8 mouse cellular contexts compared by ENCODE assay signal in genomic region chr11:70667271-70668150, GRCm38 (mm10). TPM values are rescaled to one million over a fixed set of nuclear protein-coding genes. Genes with fewer than 3 reads are reported as not detected.
DNase-seq lines count a peak whose midpoint lies in the region; ATAC-seq and TF ChIP-seq lines count a peak whose summit lies in the region.

No protein-coding gene starts in this region.

- no peak for ATAC-seq in heart, embryonic 13.5 days (ENCODE audit: extremely low read depth, insufficient number of reproducible peaks, low FRiP score, low TSS enrichment)
- no peak for ATAC-seq in hindbrain, embryonic 12.5 days (ENCODE audit: low FRiP score)
- ATAC-seq in midbrain, embryonic 12.5 days (ENCODE audit: low FRiP score, low read depth): no peak

- peaks cover 56% of the 10 kb centered on the region for H3K4me1 ChIP-seq in heart, embryonic 13.5 days
- H3K4me1 ChIP-seq in bone marrow, adult 2 months (ENCODE audit: control insufficient read depth, insufficient read depth, low read length): no peaks in the 10 kb centered on the region; the same call in 1 of the 2 replicates
- peaks cover 27% of the 10 kb centered on the region for H3K4me1 ChIP-seq in hindbrain, embryonic 12.5 days
- peaks cover 27% of the 10 kb centered on the region for H3K4me1 ChIP-seq in midbrain, embryonic 12.5 days

- intact Hi-C loops in heart, postnatal 25 days (cut with DNase I): loop anchor here (2.0 kb wide), 1 partner anchor 13 kb away; the partner anchor contains the start of gene Pfn1

- no peak for TF ChIP-seq CTCF in bone marrow, adult 2 months (IDR thresholded peaks at IDR 0.05; ENCODE audit: control insufficient read depth, insufficient read depth, low read length)

- 70% methylated on average over 14 of the region's 14 CpGs for WGBS in heart, embryonic 13.5 days
- WGBS in bone marrow, adult 2 months: 54% methylated on average over 14 of the region's 14 CpGs
- 70% methylated on average over 14 of the region's 14 CpGs for WGBS in hindbrain, embryonic 12.5 days
- WGBS in midbrain, embryonic 12.5 days: 79% methylated on average over 14 of the region's 14 CpGs

- H3K4me3 ChIP-seq in heart, embryonic 13.5 days: peak overlapping the region; percentile 75
- H3K4me3 ChIP-seq in bone marrow, adult 2 months (replicated peaks; ENCODE audit: control insufficient read depth, low read depth, low read length): no peak overlapping the region
- peak overlapping the region; percentile 57 for H3K4me3 ChIP-seq in hindbrain, embryonic 12.5 days
- H3K4me3 ChIP-seq in midbrain, embryonic 12.5 days: peak overlapping the region; percentile 67

- H3K27ac ChIP-seq in heart, embryonic 13.5 days (replicated peaks): peak overlapping the region; percentile 98
- peak overlapping the region; percentile 30; the same call in 1 of the 2 replicates for H3K27ac ChIP-seq in bone marrow, adult 2 months (ENCODE audit: control insufficient read depth, insufficient read depth, low read depth, low read length, poor library complexity)
- H3K27ac ChIP-seq in hindbrain, embryonic 12.5 days: peak overlapping the region; percentile 97
- H3K27ac ChIP-seq in midbrain, embryonic 12.5 days (replicated peaks): peak overlapping the region; percentile 90; the same call in 1 of the 2 replicates

- no peaks in the 10 kb centered on the region for H3K9me3 ChIP-seq in heart, embryonic 13.5 days
- H3K9me3 ChIP-seq in hindbrain, embryonic 12.5 days (replicated peaks): no peaks in the 10 kb centered on the region
- no peaks in the 10 kb centered on the region for H3K9me3 ChIP-seq in midbrain, embryonic 12.5 days

- peak overlapping the region; percentile 91 for H3K4me2 ChIP-seq in heart, embryonic 13.5 days
- peak overlapping the region; percentile 76 for H3K4me2 ChIP-seq in hindbrain, embryonic 12.5 days (replicated peaks)
- peak overlapping the region; percentile 94 for H3K4me2 ChIP-seq in midbrain, embryonic 12.5 days (replicated peaks)

- TF ChIP-seq POLR2A in bone marrow, adult 2 months (IDR thresholded peaks at IDR 0.05; ENCODE audit: borderline replicate concordance, control insufficient read depth, low read depth, low read length): no peak

- H3K9ac ChIP-seq in heart, embryonic 13.5 days: peak overlapping the region; percentile 86
- peak overlapping the region; percentile 63 for H3K9ac ChIP-seq in hindbrain, embryonic 12.5 days
- peak overlapping the region; percentile 62; the same call in 1 of the 2 replicates for H3K9ac ChIP-seq in midbrain, embryonic 12.5 days (replicated peaks)

- DNase-seq in heart, postnatal 25 days (ENCODE audit: low spot score): no peak
- no peak for DNase-seq in frontal cortex, postnatal 25 days (ENCODE audit: low spot score in 2 of 2)
- DNase-seq in adrenal gland, postnatal 10 days: no peak
- DNase-seq in gastrocnemius, adult 8-10 months (ENCODE audit: low spot score in 2 of 2): no peak

- H3K36me3 ChIP-seq in heart, embryonic 13.5 days: peaks cover 67% of the 10 kb centered on the region
- H3K36me3 ChIP-seq in hindbrain, embryonic 12.5 days: peaks cover 42% of the 10 kb centered on the region
- peaks cover 48% of the 10 kb centered on the region for H3K36me3 ChIP-seq in midbrain, embryonic 12.5 days

- H3K27me3 ChIP-seq in heart, embryonic 13.5 days (replicated peaks): no peaks in the 10 kb centered on the region
- no peaks in the 10 kb centered on the region for H3K27me3 ChIP-seq in hindbrain, embryonic 12.5 days
- H3K27me3 ChIP-seq in midbrain, embryonic 12.5 days: no peaks in the 10 kb centered on the region

RNA-seq across cellular contexts. Expression of gene Spag7, which starts 1.7 kb away (rescaled TPM):
- polyA plus RNA-seq in heart, embryonic 13.5 days (2015; fragmentation: Nextera tagmentation; extraction: Ambion mirVana): 175 and 206 TPM in 2 replicates
- total RNA-seq in heart, postnatal 25 days (2021): 10 to 100 TPM; 89.8 to 99.5 TPM
- 37.1 and 70.9 TPM in 2 replicates for polyA plus RNA-seq in bone marrow, adult 2 months (2011; ENCODE audit: insufficient read depth, insufficient read length, low replicate concordance, missing spikeins)
- 143 and 144 TPM in 2 replicates for polyA plus RNA-seq in hindbrain, embryonic 12.5 days (2016; fragmentation: Nextera tagmentation; extraction: Ambion mirVana)
- 156 and 160 TPM in 2 replicates for polyA plus RNA-seq in midbrain, embryonic 12.5 days (2016; fragmentation: Nextera tagmentation; extraction: Ambion mirVana)
- 10 to 100 TPM; 66.5 to 72.6 TPM for total RNA-seq in adrenal gland, postnatal 10 days (2021)
- 10 to 100 TPM; 77.0 to 99.5 (median 81.7) TPM for total RNA-seq in gastrocnemius, adult 8-10 months (2022)

RNA-seq across cellular contexts. Expression of gene Eno3, which starts 10.5 kb away (rescaled TPM):
- polyA plus RNA-seq in heart, embryonic 13.5 days (2015; fragmentation: Nextera tagmentation; extraction: Ambion mirVana): 273 and 322 TPM in 2 replicates
- 1,000 to 10,000 TPM; 2,028 to 2,111 TPM for total RNA-seq in heart, postnatal 25 days (2021)
- polyA plus RNA-seq in bone marrow, adult 2 months (2011; ENCODE audit: insufficient read depth, insufficient read length, low replicate concordance, missing spikeins): 14.7 and 29.8 TPM in 2 replicates
- polyA plus RNA-seq in hindbrain, embryonic 12.5 days (2016; fragmentation: Nextera tagmentation; extraction: Ambion mirVana): 14.9 and 18.5 TPM in 2 replicates
- 12.0 and 12.7 TPM in 2 replicates for polyA plus RNA-seq in midbrain, embryonic 12.5 days (2016; fragmentation: Nextera tagmentation; extraction: Ambion mirVana)
- total RNA-seq in adrenal gland, postnatal 10 days (2021): 100 to 1,000 TPM in 1 of 2 experiments, 10 to 100 TPM in 1; 89.5 to 224 TPM
- 1,000 to 10,000 TPM; 7,027 to 9,270 (median 7,380) TPM for total RNA-seq in gastrocnemius, adult 8-10 months (2022)

RNA-seq across cellular contexts. Expression of gene Pfn1, which starts 13.1 kb away (rescaled TPM):
- 1,587 and 1,588 TPM in 2 replicates for polyA plus RNA-seq in heart, embryonic 13.5 days (2015; fragmentation: Nextera tagmentation; extraction: Ambion mirVana)
- total RNA-seq in heart, postnatal 25 days (2021): 100 to 1,000 TPM; 290 to 310 TPM
- polyA plus RNA-seq in bone marrow, adult 2 months (2011; ENCODE audit: insufficient read depth, insufficient read length, low replicate concordance, missing spikeins): 840 and 1,173 TPM in 2 replicates
- polyA plus RNA-seq in hindbrain, embryonic 12.5 days (2016; fragmentation: Nextera tagmentation; extraction: Ambion mirVana): 1,190 and 1,267 TPM in 2 replicates
- 1,047 and 1,099 TPM in 2 replicates for polyA plus RNA-seq in midbrain, embryonic 12.5 days (2016; fragmentation: Nextera tagmentation; extraction: Ambion mirVana)
- total RNA-seq in adrenal gland, postnatal 10 days (2021): 100 to 1,000 TPM; 677 to 708 TPM
- total RNA-seq in gastrocnemius, adult 8-10 months (2022): 100 to 1,000 TPM; 218 to 265 (median 251) TPM

RNA-seq across cellular contexts. Expression of gene Slc25a11, which starts 20.2 kb away (rescaled TPM):
- 234 and 262 TPM in 2 replicates for polyA plus RNA-seq in heart, embryonic 13.5 days (2015; fragmentation: Nextera tagmentation; extraction: Ambion mirVana)
- total RNA-seq in heart, postnatal 25 days (2021): 100 to 1,000 TPM; 550 to 562 TPM
- 28.7 and 49.2 TPM in 2 replicates for polyA plus RNA-seq in bone marrow, adult 2 months (2011; ENCODE audit: insufficient read depth, insufficient read length, low replicate concordance, missing spikeins)
- polyA plus RNA-seq in hindbrain, embryonic 12.5 days (2016; fragmentation: Nextera tagmentation; extraction: Ambion mirVana): 145 and 148 TPM in 2 replicates
- polyA plus RNA-seq in midbrain, embryonic 12.5 days (2016; fragmentation: Nextera tagmentation; extraction: Ambion mirVana): 138 and 149 TPM in 2 replicates
- 100 to 1,000 TPM; 180 to 220 TPM for total RNA-seq in adrenal gland, postnatal 10 days (2021)
- total RNA-seq in gastrocnemius, adult 8-10 months (2022): 100 to 1,000 TPM; 276 to 326 (median 293) TPM

RNA-seq across cellular contexts. Expression of gene Camta2, which starts 20.4 kb away (rescaled TPM):
- polyA plus RNA-seq in heart, embryonic 13.5 days (2015; fragmentation: Nextera tagmentation; extraction: Ambion mirVana): 10.1 and 12.0 TPM in 2 replicates
- 10 to 100 TPM; 36.3 to 42.1 TPM for total RNA-seq in heart, postnatal 25 days (2021)
- polyA plus RNA-seq in bone marrow, adult 2 months (2011; ENCODE audit: insufficient read depth, insufficient read length, low replicate concordance, missing spikeins): 11.2 and 24.0 TPM in 2 replicates
- polyA plus RNA-seq in hindbrain, embryonic 12.5 days (2016; fragmentation: Nextera tagmentation; extraction: Ambion mirVana): 15.2 and 15.7 TPM in 2 replicates
- polyA plus RNA-seq in midbrain, embryonic 12.5 days (2016; fragmentation: Nextera tagmentation; extraction: Ambion mirVana): 13.0 and 14.9 TPM in 2 replicates
- 10 to 100 TPM; 34.3 to 43.8 TPM for total RNA-seq in adrenal gland, postnatal 10 days (2021)
- 10 to 100 TPM; 35.2 to 43.1 (median 39.3) TPM for total RNA-seq in gastrocnemius, adult 8-10 months (2022)

Comparison
In these comparisons a context has a peak if more than half of its experiments do, and no peak if none do; other contexts are left out.
1. H3K27ac ChIP-seq: peak in every context shown above with its lines; median percentile 98 in heart, embryonic 13.5 days; 97 in hindbrain, embryonic 12.5 days; 90 in midbrain, embryonic 12.5 days; 30 in bone marrow, adult 2 months.